Mouse (Mus musculus): ENCODE results near the gene 1700028K03Rik. TPM values are rescaled to one million over a fixed set of nuclear protein-coding genes. Genes with fewer than 3 reads are reported as not detected.

The 1700028K03Rik gene
- total RNA-seq, 2 experiments from 2014 or later = 0.12 TPM; not detected in 1

DNA sequence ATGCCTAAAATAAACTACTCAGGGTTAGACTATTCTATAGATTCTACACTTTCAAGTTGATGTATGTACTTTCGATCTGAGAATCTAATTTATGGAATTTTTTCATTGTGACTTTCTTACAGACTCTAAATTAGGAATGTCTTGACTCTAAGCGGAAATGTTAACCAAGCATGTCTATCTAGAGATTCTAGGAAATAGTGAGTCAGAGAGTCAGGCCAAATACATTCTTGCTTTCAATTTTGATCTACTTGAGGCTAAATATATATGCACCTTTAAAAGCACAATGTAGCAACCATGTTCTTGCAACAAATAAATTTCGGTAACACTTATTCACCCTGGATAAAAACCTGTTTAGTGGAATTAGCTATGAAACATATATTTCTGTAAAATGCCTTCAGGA lies 5.7 kb upstream of the 1700028K03Rik start:
- intact Hi-C loops (cut with DNase I) = no loop called here
- no peak for DNase-seq

DNA sequence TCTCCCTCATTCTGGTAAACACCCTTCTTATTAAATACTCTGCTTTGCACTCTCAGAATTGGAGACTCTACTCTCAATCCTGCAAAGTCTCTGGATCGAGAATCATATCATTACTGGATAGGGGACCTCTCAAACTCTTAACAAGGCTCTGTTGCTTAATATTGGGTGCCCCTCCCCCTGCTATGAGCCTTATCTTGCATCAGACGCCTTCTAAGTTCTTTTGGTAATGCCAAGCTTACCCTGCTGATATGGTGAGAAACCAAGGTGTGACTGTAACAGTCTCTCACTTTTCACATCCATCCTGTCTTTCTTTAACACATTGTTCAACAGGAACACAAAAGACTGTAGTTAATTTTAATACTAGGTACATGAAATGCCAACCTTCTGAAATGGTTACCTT lies 919 bp upstream of the 1700028K03Rik start:
- intact Hi-C loops (cut with DNase I) = no loop called here

DNA sequence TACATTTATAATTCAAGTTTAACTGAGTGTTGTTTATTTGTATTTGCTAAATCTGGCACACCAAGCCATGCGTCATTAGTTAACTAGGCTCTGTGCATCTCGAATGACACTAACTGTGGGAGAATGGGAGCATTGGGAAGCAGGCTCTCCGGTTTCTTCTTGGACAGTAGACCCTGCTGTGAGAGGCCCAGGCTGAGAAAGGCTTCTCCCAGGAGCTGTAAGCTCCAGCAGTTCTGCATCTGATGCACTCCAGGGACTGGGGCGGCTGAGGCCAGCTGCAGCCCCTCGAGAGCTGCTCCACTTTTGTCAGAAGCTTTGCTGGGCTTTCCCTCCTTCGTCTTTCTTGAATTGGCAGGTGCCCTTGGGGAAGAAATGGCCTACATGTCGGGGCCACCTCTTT lies 7.2 kb downstream of the 1700028K03Rik start:
- intact Hi-C loops (cut with DNase I) = no loop called here
- DNase-seq = peak; percentile 31 to 34

More for the DNA sequence above, 919 bp upstream of the 1700028K03Rik start:
- DNase-seq = no peak

DNA sequence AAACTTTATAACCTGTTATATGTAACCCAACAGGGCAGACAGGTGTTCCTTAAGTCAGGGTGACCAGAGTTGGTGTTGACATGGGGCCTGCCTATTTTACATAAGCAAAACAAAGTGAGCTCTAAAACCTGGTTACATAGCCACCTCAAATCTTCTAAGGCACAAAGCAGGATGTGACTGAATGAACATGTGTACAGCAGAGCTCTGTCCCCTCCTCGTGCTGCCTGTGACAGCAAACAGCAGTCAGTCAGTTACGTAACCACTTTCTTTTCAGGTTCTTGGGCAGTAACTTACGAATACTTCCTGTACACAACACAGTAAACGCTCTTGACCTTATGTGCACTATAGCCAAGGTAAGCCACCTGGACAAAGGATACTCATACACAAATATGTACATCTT lies 11.4 kb downstream of the 1700028K03Rik start:
- DNase-seq = no peak
- intact Hi-C loops (cut with DNase I) = no loop called here

DNA sequence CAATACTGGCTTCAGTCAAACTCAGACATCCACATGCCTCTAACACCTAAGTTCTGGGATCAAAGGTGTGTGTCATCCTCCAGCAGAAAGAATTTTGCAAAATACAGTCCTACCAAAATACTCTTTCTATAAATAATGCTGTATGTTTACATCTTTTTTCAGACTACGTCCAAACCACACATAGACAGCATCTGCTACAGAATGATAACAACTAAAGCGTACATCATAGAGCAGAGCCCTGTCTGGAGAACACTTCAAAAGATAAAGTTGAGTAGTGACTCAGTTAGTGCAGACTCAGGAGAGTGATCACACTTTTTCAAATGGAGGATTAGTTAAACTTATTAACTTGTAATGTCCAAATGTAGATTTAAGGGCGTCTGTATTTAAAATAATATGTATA lies 13.4 kb downstream of the 1700028K03Rik start:
- no peak for DNase-seq
- intact Hi-C loops (cut with DNase I) = no loop called here

DNA sequence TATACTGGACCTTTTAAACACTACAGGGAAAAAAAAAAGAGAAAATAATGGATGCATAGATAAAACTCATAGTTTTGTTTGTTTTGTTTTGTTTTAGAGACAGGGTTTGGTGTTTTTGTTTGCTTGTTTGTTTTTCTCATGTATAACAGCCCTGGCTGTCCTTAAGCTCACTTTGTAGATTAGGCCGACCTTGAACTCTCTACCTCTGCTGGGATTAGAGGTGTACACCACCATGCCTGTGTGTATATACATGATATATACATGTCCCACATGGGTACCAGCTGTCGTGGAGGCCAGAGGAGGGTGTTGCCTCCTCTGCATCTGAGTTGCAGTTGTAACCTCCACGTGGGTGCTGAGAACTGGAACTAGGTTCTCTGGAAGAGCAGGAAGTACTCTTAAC lies 13.9 kb downstream of the 1700028K03Rik start:
- intact Hi-C loops (cut with DNase I) = no loop called here
- no peak for DNase-seq

DNA sequence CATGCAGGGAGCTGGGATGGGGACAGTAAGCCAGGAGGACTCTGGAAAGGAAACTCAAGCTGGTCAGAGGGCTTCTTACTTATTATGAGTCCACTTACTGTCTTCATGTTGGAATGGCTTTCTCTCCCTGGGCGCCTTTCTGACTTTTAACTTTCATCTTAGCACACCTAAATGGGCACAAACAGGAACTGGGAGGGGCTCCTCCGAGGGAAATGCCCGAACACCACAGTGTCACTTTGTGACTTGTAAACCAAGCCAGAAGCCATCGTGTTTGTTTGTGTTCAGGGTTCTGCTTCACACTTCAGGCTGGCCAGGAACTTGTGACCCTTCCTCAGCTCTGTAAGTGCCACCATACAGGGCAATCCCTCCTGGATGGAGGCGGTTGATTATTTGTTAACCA lies 19.8 kb downstream of the 1700028K03Rik start:
- intact Hi-C loops (cut with DNase I) = no loop called here

DNA sequence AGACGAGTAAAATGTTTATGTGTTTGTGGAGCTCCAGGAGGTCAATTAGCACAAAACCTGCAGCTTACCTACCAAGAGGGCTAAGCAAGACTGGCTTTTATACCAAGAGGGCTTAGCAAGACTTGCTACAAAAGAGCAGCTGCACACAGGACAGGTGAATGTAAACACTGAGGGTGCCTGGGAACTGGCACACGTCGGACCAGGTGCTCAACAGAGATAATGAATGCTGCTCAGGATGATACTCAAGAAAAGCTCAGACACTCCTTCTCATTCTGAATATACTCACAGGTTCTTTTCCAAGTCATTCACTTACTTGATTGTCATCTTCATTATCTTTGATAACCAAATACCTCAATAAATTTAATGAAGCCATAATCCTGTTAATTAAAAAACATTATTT lies 22.5 kb downstream of the 1700028K03Rik start:
- no peak for DNase-seq
- intact Hi-C loops (cut with DNase I) = no loop called here

More for the DNA sequence above, 19.8 kb downstream of the 1700028K03Rik start:
- no peak for DNase-seq

DNA sequence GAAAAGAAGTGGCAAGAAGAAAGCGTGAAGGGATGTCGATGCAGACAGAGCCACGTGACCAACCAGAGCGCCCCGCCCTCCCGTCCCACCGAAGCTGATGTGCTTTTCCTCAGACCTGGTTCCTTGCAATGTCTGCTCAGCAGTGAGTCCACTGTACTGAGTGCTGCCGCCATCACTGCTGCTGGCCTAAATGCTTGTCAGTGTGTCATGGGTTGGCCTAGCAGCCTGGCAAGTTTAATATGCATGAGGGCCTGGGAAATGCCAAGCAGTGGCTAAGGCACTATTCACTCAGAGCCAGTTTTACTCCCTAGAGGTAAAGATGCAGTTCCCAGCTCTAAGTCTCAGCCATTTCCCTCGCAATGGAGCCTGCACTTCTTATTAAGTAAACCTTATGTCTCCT lies 34.6 kb downstream of the 1700028K03Rik start:
- intact Hi-C loops (cut with DNase I) = no loop called here
- no peak for DNase-seq

DNA sequence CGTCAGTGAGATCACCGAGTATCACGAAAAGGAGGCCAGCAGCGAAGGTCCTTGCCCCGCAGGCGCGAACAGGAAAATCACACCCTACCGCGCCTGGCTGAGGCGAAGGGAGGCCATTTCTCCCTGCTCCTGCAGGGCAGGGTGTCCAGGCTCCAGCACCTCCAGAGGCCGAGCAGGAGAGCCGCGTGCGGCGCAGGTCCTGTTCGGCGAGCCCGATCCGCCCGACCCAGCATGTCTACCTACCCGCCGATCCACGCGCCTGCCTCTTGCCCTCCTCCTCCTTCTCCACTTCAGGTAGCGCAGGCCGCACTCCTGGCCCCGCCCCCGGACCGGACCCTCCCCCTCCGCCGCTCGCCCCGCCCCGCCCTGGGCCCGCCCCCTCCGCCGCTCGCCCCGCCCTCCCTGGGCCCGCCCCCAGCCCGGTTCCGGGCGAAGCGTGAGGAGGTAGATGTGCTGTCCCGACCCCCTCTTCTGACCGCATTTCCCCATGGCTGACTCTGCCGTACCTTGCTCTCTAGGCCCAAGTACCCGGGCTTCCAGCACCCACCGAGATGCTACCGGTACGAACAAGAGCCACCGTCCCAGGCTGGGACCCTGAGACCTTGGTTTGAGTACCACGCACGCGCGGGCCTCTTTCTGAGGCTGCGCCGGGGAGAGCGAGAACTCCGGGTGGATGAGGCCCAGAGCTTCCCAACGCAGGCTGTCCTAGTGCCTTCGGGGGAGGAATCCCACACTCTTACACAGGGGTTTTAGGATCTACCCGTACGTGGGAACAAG lies 63.0 kb downstream of the 1700028K03Rik start, which contains the start of the genes Rpap2 and Glmn:
Gene Rpap2 (plus strand): TSS at position 73 of the 777 bp plus-strand sequence.
Gene Glmn (minus strand): TSS at position 588 of the 777 bp plus-strand sequence.
- DNase-seq = peak; percentile 88 to 89
- intact Hi-C loops (cut with DNase I) = loop anchor here (5.0 kb wide), 1 partner anchor 160 kb away; the partner anchor contains the start of gene Btbd8

DNA sequence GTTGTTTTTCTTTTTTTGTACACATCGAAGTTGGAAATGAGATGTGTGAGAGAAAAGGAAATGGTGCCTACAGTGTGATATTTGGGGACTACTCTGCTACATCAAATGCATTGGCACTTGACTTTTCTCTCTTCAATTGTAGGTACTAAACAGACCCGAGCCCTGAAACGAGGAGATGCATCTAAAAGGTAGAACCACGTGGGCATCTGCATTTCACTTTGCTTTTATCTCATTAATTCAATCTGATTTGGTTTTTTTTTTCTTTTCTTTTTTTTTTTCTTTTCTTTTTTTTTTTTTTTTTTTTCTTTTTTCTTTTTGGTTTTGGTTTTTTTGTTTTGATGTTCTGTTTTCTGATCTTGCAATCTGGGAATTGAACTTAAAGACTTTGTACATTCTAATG lies 63.9 kb downstream of the 1700028K03Rik start:
- DNase-seq = no peak

More for the DNA sequence above, 63.9 kb downstream of the 1700028K03Rik start:
- intact Hi-C loops (cut with DNase I) = loop anchor here (5.0 kb wide), 1 partner anchor 161 kb away; the partner anchor contains the start of gene Btbd8

Other genes with a start within 250 kb of the 1700028K03Rik start
- 10 to 100 TPM; 42.6 to 52.0 TPM for gene Tgfbr3, start 245.1 kb upstream of the 1700028K03Rik start, total RNA-seq (2021)
- gene Brdt, start 203.6 kb upstream of the 1700028K03Rik start, total RNA-seq (2021) = 1 to 10 TPM; 1.0 to 1.2 TPM
- gene Ephx4, start 132.0 kb upstream of the 1700028K03Rik start, total RNA-seq (2021) = under 1 TPM in 1 of 2 experiments, not detected in 1; 0.45 TPM
- gene Lpcat2b, start 103.2 kb upstream of the 1700028K03Rik start, total RNA-seq (2021) = not detected
- gene Btbd8, start 96.7 kb upstream of the 1700028K03Rik start, total RNA-seq (2021) = 1 to 10 TPM; 5.1 to 6.5 TPM
- not detected for gene Gm42669, start 27.1 kb upstream of the 1700028K03Rik start, total RNA-seq (2021)
- 10 to 100 TPM in 1 of 2 experiments, 1 to 10 TPM in 1; 9.2 to 10.0 TPM for gene Rpap2, start 62.7 kb downstream of the 1700028K03Rik start, total RNA-seq (2021)
- 1 to 10 TPM; 9.0 to 9.2 TPM for gene Glmn, start 63.2 kb downstream of the 1700028K03Rik start, total RNA-seq (2021)
- under 1 TPM; 0.25 to 0.41 TPM for gene Gfi1, start 191.3 kb downstream of the 1700028K03Rik start, total RNA-seq (2021)

Data from heart, postnatal 10 days (tissue).